17 mouse cellular contexts compared by ENCODE assay signal in the genomic region with DNA sequence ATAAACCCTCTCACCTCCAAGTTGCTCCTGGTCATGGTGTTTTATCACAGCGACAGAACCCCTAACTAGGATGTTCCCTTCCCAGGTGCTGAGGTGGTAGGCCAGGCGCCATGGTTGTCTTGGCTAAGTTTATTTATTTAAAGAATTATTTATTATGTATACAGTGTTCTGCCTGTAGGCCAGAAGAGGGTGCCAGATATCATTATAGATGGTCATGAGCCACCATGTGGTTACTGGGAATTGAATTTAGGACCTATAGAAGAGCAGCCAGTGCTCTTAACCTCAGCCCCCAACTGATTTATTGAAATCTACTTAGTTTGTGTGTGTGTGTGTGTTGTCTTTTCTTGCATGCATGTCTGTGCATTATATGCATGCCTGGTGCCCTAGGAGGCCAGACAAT. TPM values are rescaled to one million over a fixed set of nuclear protein-coding genes. Genes with fewer than 3 reads are reported as not detected.
"Had no signal": no experiment of that assay in that cellular context is flagged by ENCODE, and none has a peak within 500 bp of the region (broad histone marks: within the 10 kb centered on the region; RNA-seq: fewer than 3 reads in every experiment).

No protein-coding gene starts in this region.

- DNase-seq: kidney, adult 8-10 months; kidney, postnatal 10 days; kidney, postnatal 4 days; liver; lung, embryonic 14.5 days; lung, postnatal 14 days; thymus, adult 18-20 months; thymus, postnatal 14 days had no signal

- H3K27me3 ChIP-seq: neural tube, embryonic 12.5 days had no signal

- H3K9me3 ChIP-seq: limb, embryonic 12.5 days; megakaryocyte, embryonic 14.5 days; midbrain, embryonic 12.5 days; neural tube, embryonic 12.5 days had no signal

- H3K27ac ChIP-seq: limb, embryonic 12.5 days; liver, embryonic 14.5 days; macrophage; midbrain, embryonic 12.5 days; neural tube, embryonic 12.5 days had no signal

- ATAC-seq: intestine, embryonic 16.5 days had no signal

- H3K4me2 ChIP-seq: limb, embryonic 12.5 days; lung, embryonic 14.5 days; midbrain, embryonic 12.5 days; neural tube, embryonic 12.5 days had no signal

- H3K4me3 ChIP-seq: limb, embryonic 12.5 days; megakaryocyte, embryonic 14.5 days; midbrain, embryonic 12.5 days; neural tube, embryonic 12.5 days had no signal

- H3K9ac ChIP-seq: limb, embryonic 12.5 days; liver, embryonic 14.5 days; lung, embryonic 14.5 days; midbrain, embryonic 12.5 days; neural tube, embryonic 12.5 days had no signal

- H3K36me3 ChIP-seq: limb, embryonic 12.5 days; midbrain, embryonic 12.5 days; neural tube, embryonic 12.5 days had no signal

RNA-seq across cellular contexts. Expression of a gene that starts 39.6 kb away (rescaled TPM):
- total RNA-seq: monocyte, adult 5-6 weeks; neutrophil, adult 5-6 weeks had no signal
- polyA plus RNA-seq: liver, embryonic 14.5 days; macrophage had no signal

RNA-seq across cellular contexts. Expression of a gene that starts 46.8 kb away (rescaled TPM):
- total RNA-seq: monocyte, adult 5-6 weeks; neutrophil, adult 5-6 weeks had no signal
- polyA plus RNA-seq: macrophage had no signal

RNA-seq across cellular contexts. Expression of a gene that starts 59.1 kb away (rescaled TPM):
- total RNA-seq: neutrophil, adult 5-6 weeks had no signal
- polyA plus RNA-seq: macrophage; midbrain, embryonic 12.5 days; neural tube, embryonic 12.5 days had no signal
